ENCODE assay signal across 7 mouse cellular contexts in the genomic region with DNA sequence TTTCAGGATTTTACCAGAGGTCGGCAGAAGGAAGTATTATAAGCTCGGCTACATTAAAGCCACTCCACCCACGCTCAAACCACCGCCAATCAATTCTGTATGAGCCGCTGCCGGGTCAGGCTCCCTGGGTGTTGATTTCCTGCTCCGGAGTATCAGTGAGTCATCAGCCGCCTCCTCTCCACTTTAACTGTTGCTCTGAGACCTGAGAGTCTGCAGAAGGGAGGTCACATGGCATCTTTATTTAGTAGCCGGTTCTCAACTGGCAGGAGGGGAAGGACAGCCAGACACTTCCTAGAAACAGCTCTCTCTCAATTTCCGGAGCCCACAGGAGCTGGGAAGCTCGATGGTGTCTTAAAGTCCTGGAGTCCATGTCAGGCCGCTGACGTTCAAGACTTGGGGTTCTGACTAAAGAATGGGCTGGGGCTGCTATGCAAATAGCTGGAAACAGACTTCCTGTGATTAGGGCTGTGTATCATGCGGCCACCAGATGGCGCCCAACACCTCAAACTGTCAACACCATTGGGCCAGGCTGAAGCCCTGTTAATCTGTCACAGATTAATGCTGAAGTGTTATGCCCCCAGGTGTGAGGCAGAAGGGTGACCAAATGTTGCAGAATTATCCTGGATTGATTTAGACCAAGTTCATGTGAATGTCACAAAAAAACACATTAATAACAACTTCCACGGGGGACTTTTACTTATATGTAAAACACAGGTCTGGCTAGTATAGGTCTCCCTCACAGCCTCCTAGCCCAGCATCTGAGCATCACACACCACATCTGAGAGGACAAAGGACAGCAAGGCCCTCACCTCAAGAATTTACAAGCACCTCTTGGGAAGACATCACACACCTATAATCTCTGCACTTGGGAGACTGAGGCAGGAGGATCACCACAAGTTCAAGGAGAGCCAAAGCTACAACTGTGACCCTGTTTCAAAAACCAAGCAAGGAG.
DNase-seq lines count a peak whose midpoint lies in the region; ATAC-seq lines count a peak whose summit lies in the region.

No protein-coding gene starts in this region.

- peak overlapping the region; percentile 10 for H3K4me3 ChIP-seq in intestine, embryonic 15.5 days (replicated peaks)
- peak overlapping the region; percentile 43 for H3K4me3 ChIP-seq in midbrain, embryonic 10.5 days

- WGBS in intestine, embryonic 15.5 days = 3% methylated on average over 16 of the region's 16 CpGs
- 23% methylated on average over 16 of the region's 16 CpGs for WGBS in midbrain, embryonic 10.5 days

- intact Hi-C loops in gastrocnemius, postnatal 36 days (cut with DNase I) = loop anchor here (2.0 kb wide), 1 partner anchor 36 kb away; no protein-coding TSS in a partner anchor
- intact Hi-C loops in left cerebral cortex, postnatal 25 days (cut with DNase I) = loop anchor here (1.0 kb wide), 1 partner anchor 94 kb away; no protein-coding TSS in a partner anchor

- H3K36me3 ChIP-seq in intestine, embryonic 15.5 days = no peaks in the 10 kb centered on the region
- H3K36me3 ChIP-seq in midbrain, embryonic 10.5 days = no peaks in the 10 kb centered on the region

- H3K9me3 ChIP-seq in intestine, embryonic 15.5 days = no peaks in the 10 kb centered on the region
- H3K9me3 ChIP-seq in midbrain, embryonic 10.5 days (replicated peaks) = no peaks in the 10 kb centered on the region

- H3K4me2 ChIP-seq in intestine, embryonic 15.5 days (replicated peaks) = peak overlapping the region; percentile 58

- no peak overlapping the region for H3K27ac ChIP-seq in intestine, embryonic 15.5 days
- peak overlapping the region; percentile 49; the same call in 1 of the 2 replicates for H3K27ac ChIP-seq in midbrain, embryonic 10.5 days (replicated peaks)

- no peaks in the 10 kb centered on the region for H3K27me3 ChIP-seq in intestine, embryonic 15.5 days (replicated peaks)
- peaks cover 3% of the 10 kb centered on the region; the same call in 1 of the 2 replicates for H3K27me3 ChIP-seq in midbrain, embryonic 10.5 days (ENCODE audit: low read depth, poor library complexity, severe bottlenecking)

- peaks cover 4% of the 10 kb centered on the region; the same call in 1 of the 2 replicates for H3K4me1 ChIP-seq in intestine, embryonic 15.5 days (replicated peaks)
- H3K4me1 ChIP-seq in midbrain, embryonic 10.5 days = peaks cover 17% of the 10 kb centered on the region

- DNase-seq in adrenal gland, adult 2 months = peak; percentile 86
- DNase-seq in embryo, embryonic 11 days = peak; percentile 87
- DNase-seq in gastrocnemius, postnatal 36 days = peak; percentile 76 to 77
- peak; percentile 86 to 88 for DNase-seq in left cerebral cortex, postnatal 25 days (ENCODE audit: low spot score in 2 of 2)
- peak; percentile 83 for DNase-seq in midbrain, embryonic 10.5 days (ENCODE audit: low spot score)
- peak; percentile 84 for DNase-seq in right cerebral cortex, postnatal 4 days

- no peak overlapping the region; the same call in 1 of the 2 replicates for H3K9ac ChIP-seq in intestine, embryonic 15.5 days

- ATAC-seq in intestine, embryonic 15.5 days = peak; percentile 92
